In genomic region chr10:78163923-78164322, GRCm38 (mm10) we compare ENCODE assay signal across 8 mouse cellular contexts. TPM values are rescaled to one million over a fixed set of nuclear protein-coding genes. Genes with fewer than 3 reads are reported as not detected.
DNase-seq lines count a peak whose midpoint lies in the region; ATAC-seq and TF ChIP-seq lines count a peak whose summit lies in the region.

No protein-coding gene starts in this region.

- peak; percentile 86 for TF ChIP-seq CTCF in bone marrow, adult 2 months (IDR thresholded peaks at IDR 0.05; ENCODE audit: control insufficient read depth, insufficient read depth, low read length)
- peak; percentile 78; the same call in 1 of the 2 replicates for TF ChIP-seq CTCF in embryonic fibroblast, embryonic 13.5 days (IDR thresholded peaks at IDR 0.05; ENCODE audit: borderline replicate concordance, insufficient read depth, low read length)

- H3K4me3 ChIP-seq in forebrain, embryonic 14.5 days (ENCODE audit: low read depth, low read length), result no peak overlapping the region
- no peak overlapping the region for H3K4me3 ChIP-seq in forebrain, embryonic 12.5 days (replicated peaks)
- H3K4me3 ChIP-seq in bone marrow, adult 2 months (replicated peaks; ENCODE audit: control insufficient read depth, low read depth, low read length), result no peak overlapping the region
- H3K4me3 ChIP-seq in embryonic fibroblast, embryonic 13.5 days (ENCODE audit: insufficient read depth, low read length), result no peak overlapping the region

- peak; percentile 71 for DNase-seq in forebrain, embryonic 14.5 days (ENCODE audit: low spot score)
- peak; percentile 86 to 87 for DNase-seq in B cell, adult 2 months
- DNase-seq in kidney, postnatal 14 days, result peak; percentile 73
- peak; percentile 86 for DNase-seq in lung, postnatal 10 days
- peak; percentile 46 to 76 for DNase-seq in spleen, adult 18-20 months

- no peaks in the 10 kb centered on the region for H3K9me3 ChIP-seq in forebrain, embryonic 14.5 days (replicated peaks; ENCODE audit: control insufficient read depth, low read length)
- no peaks in the 10 kb centered on the region for H3K9me3 ChIP-seq in forebrain, embryonic 12.5 days

- peaks cover 7% of the 10 kb centered on the region for H3K4me1 ChIP-seq in forebrain, embryonic 14.5 days (ENCODE audit: control insufficient read depth, insufficient read depth, low read length)
- H3K4me1 ChIP-seq in forebrain, embryonic 12.5 days, result peaks cover 17% of the 10 kb centered on the region
- peaks cover 7% of the 10 kb centered on the region for H3K4me1 ChIP-seq in bone marrow, adult 2 months (ENCODE audit: control insufficient read depth, insufficient read depth, low read length)
- 0 out of 2 replicates have a peak, but pooled peaks cover 4% of the 10 kb centered on the region for H3K4me1 ChIP-seq in embryonic fibroblast, embryonic 13.5 days (ENCODE audit: control insufficient read depth, insufficient read depth, low read length)

- no peak overlapping the region for H3K4me2 ChIP-seq in forebrain, embryonic 14.5 days (ENCODE audit: low read length)
- H3K4me2 ChIP-seq in forebrain, embryonic 12.5 days, result no peak overlapping the region

- ATAC-seq in forebrain, embryonic 14.5 days, result no peak
- ATAC-seq in forebrain, embryonic 12.5 days (ENCODE audit: low FRiP score), result no peak

- H3K27me3 ChIP-seq in forebrain, embryonic 14.5 days (replicated peaks; ENCODE audit: control insufficient read depth, insufficient read depth, low read length), result no peaks in the 10 kb centered on the region
- no peaks in the 10 kb centered on the region for H3K27me3 ChIP-seq in forebrain, embryonic 12.5 days

- WGBS in forebrain, embryonic 14.5 days, result 37% methylated on average over 4 of the region's 4 CpGs
- WGBS in forebrain, embryonic 12.5 days, result 45% methylated on average over 4 of the region's 4 CpGs
- 16% methylated on average over 4 of the region's 4 CpGs for WGBS in bone marrow, adult 2 months

- no peak overlapping the region for H3K27ac ChIP-seq in forebrain, embryonic 14.5 days (ENCODE audit: low read depth, low read length)
- H3K27ac ChIP-seq in forebrain, embryonic 12.5 days, result no peak overlapping the region
- H3K27ac ChIP-seq in bone marrow, adult 2 months (ENCODE audit: control insufficient read depth, insufficient read depth, low read depth, low read length, poor library complexity), result no peak overlapping the region
- no peak overlapping the region for H3K27ac ChIP-seq in embryonic fibroblast, embryonic 13.5 days (ENCODE audit: insufficient read depth, low read length)

- peaks cover 56% of the 10 kb centered on the region for H3K36me3 ChIP-seq in forebrain, embryonic 14.5 days (ENCODE audit: control insufficient read depth, insufficient read depth, low read length)
- H3K36me3 ChIP-seq in forebrain, embryonic 12.5 days (replicated peaks), result peaks cover 61% of the 10 kb centered on the region

- TF ChIP-seq POLR2A in bone marrow, adult 2 months (IDR thresholded peaks at IDR 0.05; ENCODE audit: borderline replicate concordance, control insufficient read depth, low read depth, low read length), result no peak
- TF ChIP-seq POLR2A in embryonic fibroblast, embryonic 13.5 days (IDR thresholded peaks at IDR 0.05; ENCODE audit: low read depth, low read length), result no peak

- H3K9ac ChIP-seq in forebrain, embryonic 14.5 days (ENCODE audit: low read length), result no peak overlapping the region
- H3K9ac ChIP-seq in forebrain, embryonic 12.5 days, result no peak overlapping the region

RNA-seq across cellular contexts. Expression of gene D10Jhu81e, which starts 5.7 kb away (rescaled TPM):
- 25.0 and 33.0 TPM in 2 replicates for polyA plus RNA-seq in forebrain, embryonic 14.5 days (2014; fragmentation: Nextera tagmentation; extraction: Ambion mirVana)
- polyA plus RNA-seq in forebrain, embryonic 12.5 days (2016; fragmentation: Nextera tagmentation; extraction: Ambion mirVana), result 17.4 and 23.9 TPM in 2 replicates
- 25.3 and 31.3 TPM in 2 replicates for polyA plus RNA-seq in bone marrow, adult 2 months (2011; ENCODE audit: insufficient read depth, insufficient read length, low replicate concordance, missing spikeins)
- polyA plus RNA-seq in embryonic fibroblast, embryonic 13.5 days (2011; ENCODE audit: insufficient read length, low read depth, missing spikeins), result 26.5 and 28.8 TPM in 2 replicates

RNA-seq across cellular contexts. Expression of gene Pwp2, which starts 21.0 kb away (rescaled TPM):
- 16.4 and 17.8 TPM in 2 replicates for polyA plus RNA-seq in forebrain, embryonic 14.5 days (2014; fragmentation: Nextera tagmentation; extraction: Ambion mirVana)
- polyA plus RNA-seq in forebrain, embryonic 12.5 days (2016; fragmentation: Nextera tagmentation; extraction: Ambion mirVana), result 22.3 and 26.7 TPM in 2 replicates
- polyA plus RNA-seq in bone marrow, adult 2 months (2011; ENCODE audit: insufficient read depth, insufficient read length, low replicate concordance, missing spikeins), result 7.2 and 13.9 TPM in 2 replicates
- 9.1 and 10.8 TPM in 2 replicates for polyA plus RNA-seq in embryonic fibroblast, embryonic 13.5 days (2011; ENCODE audit: insufficient read length, low read depth, missing spikeins)
